Mouse (Mus musculus): Measurements from ENCODE around the gene Zfp697. TPM values are rescaled to one million over a fixed set of nuclear protein-coding genes. Genes with fewer than 3 reads are reported as not detected.
"Not testable (repeated sequence)": the region's sequence is repeated elsewhere in the genome, so short reads cannot be mapped to it uniquely, and the experiment has no call there.

The Zfp697 gene
- polyA plus RNA-seq, 1 experiment from 2014 or later = 28.9 TPM

DNA sequence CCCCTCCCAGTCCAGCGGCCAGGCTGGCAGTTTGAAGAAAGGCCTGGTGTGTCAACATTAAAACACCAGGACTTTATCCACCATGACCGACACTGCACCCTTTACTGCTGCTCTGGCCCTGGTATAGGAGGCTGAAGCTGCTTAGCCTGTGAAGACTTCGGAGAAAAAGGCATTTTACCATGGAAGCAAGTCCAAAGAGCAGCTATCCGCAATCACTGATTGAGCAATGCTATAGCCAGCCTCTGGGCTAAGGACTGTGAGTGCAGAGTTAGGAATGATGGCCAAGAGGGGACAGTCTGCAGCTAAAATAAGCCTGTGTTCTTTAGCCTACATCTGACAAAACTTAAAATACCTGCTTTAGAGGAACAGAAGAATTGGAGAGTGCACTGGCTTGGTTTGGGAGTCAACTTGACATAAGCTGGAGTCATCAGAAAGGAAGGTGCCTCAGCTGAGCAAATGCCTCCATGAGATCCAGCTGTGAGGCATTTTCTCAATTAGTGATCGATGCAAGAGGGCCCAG, 25.1 kb downstream of the Zfp697 start:
- H3K36me3 ChIP-seq (ENCODE audit: control insufficient read depth, insufficient read depth, low read length); H3K27me3 ChIP-seq (ENCODE audit: control insufficient read depth, insufficient read depth, low read length); ATAC-seq (ENCODE audit: low read depth); H3K9me3 ChIP-seq (ENCODE audit: control insufficient read depth, low read length); H3K4me3 ChIP-seq (ENCODE audit: low read depth, low read length); H3K9ac ChIP-seq (replicated peaks; ENCODE audit: low read depth, low read length); H3K27ac ChIP-seq (ENCODE audit: low read depth, low read length); H3K4me2 ChIP-seq (ENCODE audit: low read depth, low read length); H3K4me1 ChIP-seq (ENCODE audit: control insufficient read depth, insufficient read depth, low read length): not testable (repeated sequence)
- WGBS = 52% methylated on average over 4 of the region's 5 CpGs

DNA sequence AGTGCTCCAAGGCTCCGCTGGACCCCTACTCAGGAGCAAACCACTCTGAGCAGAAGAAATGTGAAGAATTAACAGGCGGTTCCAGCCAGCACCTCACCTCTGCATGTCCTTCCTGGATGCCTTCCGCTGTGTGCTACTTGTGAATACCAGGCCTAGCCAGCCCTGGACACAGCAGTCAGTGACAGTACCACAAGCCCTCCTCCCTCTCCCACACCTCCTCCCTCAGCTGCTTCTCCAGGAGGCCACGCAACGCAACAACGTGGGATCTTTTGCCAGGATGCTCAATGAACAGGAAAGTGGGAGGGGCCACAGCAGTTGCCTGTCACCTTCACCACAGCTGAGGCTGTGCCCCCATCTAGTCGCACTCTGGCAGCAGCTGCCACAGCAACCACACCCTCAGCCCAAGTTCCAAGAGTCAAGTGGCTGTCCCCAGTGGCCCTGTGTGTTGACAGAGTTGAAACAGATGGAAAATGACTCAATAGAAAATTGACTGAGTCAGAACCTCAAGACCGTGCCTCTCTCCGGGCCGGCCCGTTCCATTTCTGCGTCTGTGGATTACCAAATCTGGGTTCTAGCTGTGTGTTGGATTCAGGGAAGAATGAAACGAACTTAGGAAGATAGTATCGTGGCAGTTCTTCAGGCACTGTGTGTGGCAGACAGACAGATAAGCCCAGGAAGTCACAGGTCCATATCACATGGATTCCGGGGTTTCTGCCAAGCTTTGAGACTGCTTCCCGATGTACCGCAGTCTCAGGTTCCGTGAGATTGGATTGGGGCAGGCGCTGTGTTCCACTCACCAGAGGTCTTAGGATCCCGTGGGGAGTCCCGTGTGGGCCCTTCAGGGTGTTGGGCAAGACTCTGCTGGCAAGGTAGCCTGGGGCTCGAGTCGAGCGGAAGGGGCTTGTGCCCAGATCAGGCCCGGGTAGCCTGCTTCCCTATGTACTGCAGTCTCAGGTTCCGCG, 28.6 kb downstream of the Zfp697 start:
- not testable (repeated sequence) for H3K27me3 ChIP-seq (ENCODE audit: control insufficient read depth, insufficient read depth, low read length); ATAC-seq (ENCODE audit: low read depth); H3K9me3 ChIP-seq (ENCODE audit: control insufficient read depth, low read length); H3K36me3 ChIP-seq (ENCODE audit: control insufficient read depth, insufficient read depth, low read length); H3K4me2 ChIP-seq (ENCODE audit: low read depth, low read length); H3K4me3 ChIP-seq (ENCODE audit: low read depth, low read length); H3K4me1 ChIP-seq (ENCODE audit: control insufficient read depth, insufficient read depth, low read length); H3K27ac ChIP-seq (ENCODE audit: low read depth, low read length); H3K9ac ChIP-seq (replicated peaks; ENCODE audit: low read depth, low read length)
- 88% methylated on average over 14 of the region's 27 CpGs for WGBS

DNA sequence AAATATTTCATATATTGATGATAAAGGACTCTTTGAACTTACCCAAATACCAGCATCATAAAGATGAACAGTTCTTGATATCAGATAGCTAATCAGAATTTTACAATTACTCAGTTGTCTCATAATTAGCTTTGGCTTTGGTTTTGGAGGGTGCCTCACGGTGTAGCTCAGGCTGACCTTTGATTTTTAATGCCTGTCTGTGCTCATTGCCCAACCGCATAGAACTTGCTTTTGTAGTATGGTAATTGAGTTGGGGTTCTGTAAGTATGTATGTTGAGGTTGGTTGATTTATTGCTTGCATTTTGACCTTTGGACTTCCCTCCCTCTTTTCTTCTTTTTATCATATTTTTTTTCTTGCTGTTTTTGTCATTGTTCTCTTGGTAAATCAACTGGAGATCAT, 31.5 kb downstream of the Zfp697 start:
- H3K4me3 ChIP-seq (ENCODE audit: low read depth, low read length) = no peak overlapping the region
- no peaks in the 10 kb centered on the region for H3K9me3 ChIP-seq (ENCODE audit: control insufficient read depth, low read length)
- 0 out of 2 replicates have a peak, but pooled peaks cover 4% of the 10 kb centered on the region for H3K4me1 ChIP-seq (ENCODE audit: control insufficient read depth, insufficient read depth, low read length)
- H3K36me3 ChIP-seq (ENCODE audit: control insufficient read depth, insufficient read depth, low read length) = no peaks in the 10 kb centered on the region
- WGBS = 48% methylated on average over 2 of the region's 2 CpGs
- H3K4me2 ChIP-seq (ENCODE audit: low read depth, low read length) = no peak overlapping the region
- no peaks in the 10 kb centered on the region for H3K27me3 ChIP-seq (ENCODE audit: control insufficient read depth, insufficient read depth, low read length)
- ATAC-seq (ENCODE audit: low read depth) = no peak
- no peak overlapping the region for H3K27ac ChIP-seq (ENCODE audit: low read depth, low read length)
- H3K9ac ChIP-seq (replicated peaks; ENCODE audit: low read depth, low read length) = no peak overlapping the region

DNA sequence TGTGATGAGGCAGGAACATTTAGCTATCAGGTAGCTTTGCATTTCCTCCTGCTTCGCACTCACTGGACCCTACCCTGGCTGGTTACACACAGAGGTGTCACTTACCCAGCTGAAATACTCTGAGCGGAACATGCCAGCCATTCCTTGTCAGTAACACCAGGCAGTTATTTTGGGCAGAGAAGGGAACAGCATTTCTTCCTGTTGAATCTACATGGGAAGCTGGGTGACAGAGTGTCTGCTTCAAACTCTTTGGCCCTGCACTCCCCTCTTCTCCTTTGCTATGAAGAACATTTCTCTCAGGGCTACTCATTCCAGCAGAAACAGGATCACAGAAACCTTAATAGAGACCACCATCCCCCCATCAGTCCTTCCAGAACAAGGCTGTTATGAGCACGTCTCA, 32.0 kb downstream of the Zfp697 start:
- no peak overlapping the region for H3K4me3 ChIP-seq (ENCODE audit: low read depth, low read length)
- H3K4me2 ChIP-seq (ENCODE audit: low read depth, low read length) = no peak overlapping the region
- 91% methylated on average over 3 of the region's 3 CpGs for WGBS
- H3K9ac ChIP-seq (replicated peaks; ENCODE audit: low read depth, low read length) = no peak overlapping the region
- H3K27ac ChIP-seq (ENCODE audit: low read depth, low read length) = no peak overlapping the region
- ATAC-seq (ENCODE audit: low read depth) = no peak
- no peaks in the 10 kb centered on the region for H3K9me3 ChIP-seq (ENCODE audit: control insufficient read depth, low read length)
- H3K27me3 ChIP-seq (ENCODE audit: control insufficient read depth, insufficient read depth, low read length) = no peaks in the 10 kb centered on the region
- H3K4me1 ChIP-seq (ENCODE audit: control insufficient read depth, insufficient read depth, low read length) = 0 out of 2 replicates have a peak, but pooled peaks cover 4% of the 10 kb centered on the region
- no peaks in the 10 kb centered on the region for H3K36me3 ChIP-seq (ENCODE audit: control insufficient read depth, insufficient read depth, low read length)

DNA sequence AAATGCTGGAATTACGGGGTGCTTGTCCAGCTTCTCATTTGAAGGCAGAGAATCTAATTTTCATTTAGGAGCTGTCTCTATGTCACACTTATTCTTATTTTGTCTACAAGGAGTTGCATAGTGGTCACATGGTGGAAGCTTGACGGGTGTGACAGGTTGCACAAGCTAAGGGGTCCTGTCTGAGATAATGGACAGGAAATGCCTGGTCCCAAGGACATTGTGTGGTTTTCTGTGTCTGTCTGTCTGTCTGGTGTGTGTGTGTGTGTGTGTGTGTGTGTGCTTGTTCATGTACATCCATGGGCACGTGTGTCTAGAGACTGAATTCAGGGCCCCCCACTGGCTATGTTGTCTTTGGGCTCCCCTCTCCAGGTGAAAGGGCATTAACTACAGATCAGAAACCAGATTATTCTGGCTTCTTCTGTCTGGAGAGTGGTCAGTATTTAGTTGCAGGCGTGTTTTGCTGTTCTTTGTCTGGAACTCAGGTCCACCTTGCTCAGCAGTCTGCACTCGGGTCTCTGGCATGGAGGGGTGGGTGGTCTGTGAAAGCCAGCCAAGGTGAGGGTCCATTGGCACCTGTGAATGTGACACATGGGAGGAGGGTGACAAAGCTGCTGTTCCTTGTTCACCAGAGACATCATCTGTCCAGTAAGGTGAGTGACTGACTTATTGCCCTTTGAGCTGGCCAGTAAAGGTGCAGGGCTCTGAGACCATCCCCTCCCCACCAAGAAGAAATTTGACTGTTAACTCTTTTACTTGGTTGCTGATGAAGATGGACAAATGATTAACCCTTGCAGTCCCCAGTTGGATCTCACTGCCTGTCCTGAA, 34.4 kb downstream of the Zfp697 start:
- no peak for ATAC-seq (ENCODE audit: low read depth)
- H3K27ac ChIP-seq (ENCODE audit: low read depth, low read length) = no peak overlapping the region

DNA sequence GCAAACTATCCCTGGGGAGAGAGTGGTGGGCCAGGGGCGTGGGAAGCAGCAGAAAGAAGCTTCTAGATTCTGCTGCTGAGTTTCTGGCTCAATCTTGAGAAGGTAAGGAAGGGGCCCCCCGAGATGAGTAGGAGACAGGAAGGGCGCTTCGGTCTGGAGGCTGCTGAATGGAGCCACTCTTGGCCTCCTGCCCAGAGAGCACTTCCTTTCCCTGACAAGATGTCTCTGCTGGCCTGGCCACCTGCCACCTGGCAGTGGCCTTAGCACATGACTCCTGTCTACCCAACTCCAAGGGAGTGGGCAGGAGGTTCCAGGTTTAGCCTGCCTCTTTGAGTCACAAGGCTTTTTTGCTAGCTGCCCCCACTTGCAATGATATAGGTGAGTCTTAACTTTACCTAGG, 35.1 kb downstream of the Zfp697 start:
- Histone ChIP-seq H3K27ac (ENCODE audit: low read depth, low read length) (no peak overlapping the region), H3K27me3 (ENCODE audit: control insufficient read depth, insufficient read depth, low read length) (no peaks in the 10 kb centered on the region), H3K4me2 (ENCODE audit: low read depth, low read length) (no peak overlapping the region), H3K4me3 (ENCODE audit: low read depth, low read length) (no peak overlapping the region), H3K9ac (replicated peaks; ENCODE audit: low read depth, low read length) (no peak overlapping the region), H3K9me3 (ENCODE audit: control insufficient read depth, low read length) (no peaks in the 10 kb centered on the region), H3K36me3 (ENCODE audit: control insufficient read depth, insufficient read depth, low read length) (no peaks in the 10 kb centered on the region), H3K4me1 (ENCODE audit: control insufficient read depth, insufficient read depth, low read length) (0 out of 2 replicates have a peak, but pooled peaks cover 4% of the 10 kb centered on the region)
- 55% methylated on average over 4 of the region's 4 CpGs for WGBS
- peak; percentile 39; the same call in 1 of the 2 replicates for ATAC-seq (ENCODE audit: low read depth)

More for the DNA sequence above, 34.4 kb downstream of the Zfp697 start:
- no peak overlapping the region for H3K4me3 ChIP-seq (ENCODE audit: low read depth, low read length)
- no peaks in the 10 kb centered on the region for H3K36me3 ChIP-seq (ENCODE audit: control insufficient read depth, insufficient read depth, low read length)
- H3K9me3 ChIP-seq (ENCODE audit: control insufficient read depth, low read length) = no peaks in the 10 kb centered on the region
- no peak overlapping the region for H3K4me2 ChIP-seq (ENCODE audit: low read depth, low read length)
- H3K9ac ChIP-seq (replicated peaks; ENCODE audit: low read depth, low read length) = no peak overlapping the region
- H3K27me3 ChIP-seq (ENCODE audit: control insufficient read depth, insufficient read depth, low read length) = no peaks in the 10 kb centered on the region
- 81% methylated on average over 5 of the region's 5 CpGs for WGBS
- H3K4me1 ChIP-seq (ENCODE audit: control insufficient read depth, insufficient read depth, low read length) = 0 out of 2 replicates have a peak, but pooled peaks cover 4% of the 10 kb centered on the region

DNA sequence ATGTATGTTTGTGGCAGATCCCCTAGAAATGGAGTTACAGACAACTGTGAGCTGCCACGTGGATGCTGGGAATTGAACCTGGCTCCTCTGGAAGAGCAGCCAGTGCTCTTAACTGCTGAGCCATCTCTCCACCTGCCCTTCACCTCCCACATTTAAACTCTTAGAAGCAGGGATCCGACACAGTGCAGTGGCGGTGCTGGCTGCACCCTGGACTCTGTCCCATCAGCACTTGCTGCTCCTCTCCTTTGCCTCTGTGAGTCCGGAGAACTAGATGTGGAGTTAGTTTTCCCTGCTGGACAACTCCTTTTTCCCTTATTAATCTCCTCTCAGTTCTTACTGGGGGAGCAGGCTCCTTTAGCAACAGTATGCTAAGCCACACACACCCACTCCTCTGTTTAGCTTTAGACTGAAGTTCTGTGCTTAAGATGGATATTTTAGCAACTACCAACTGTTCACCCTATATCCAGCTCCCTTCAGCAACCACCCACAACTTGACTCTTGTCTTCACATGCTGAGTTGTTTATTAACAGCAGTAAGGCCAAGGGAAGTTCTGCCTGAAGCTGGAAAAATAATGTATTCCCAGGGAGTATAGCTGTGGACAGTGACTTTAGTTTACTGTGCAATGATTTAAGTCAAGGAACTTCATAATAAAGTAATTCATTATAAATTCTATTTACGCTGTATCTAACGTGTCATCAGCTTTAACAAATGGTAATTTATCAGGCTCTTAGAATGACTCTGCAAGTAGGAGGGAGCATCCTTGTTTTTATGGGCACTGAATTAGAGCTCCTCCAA, 36.9 kb downstream of the Zfp697 start:
- no peak overlapping the region for H3K4me2 ChIP-seq (ENCODE audit: low read depth, low read length)
- 45% methylated on average over 6 of the region's 6 CpGs for WGBS

DNA sequence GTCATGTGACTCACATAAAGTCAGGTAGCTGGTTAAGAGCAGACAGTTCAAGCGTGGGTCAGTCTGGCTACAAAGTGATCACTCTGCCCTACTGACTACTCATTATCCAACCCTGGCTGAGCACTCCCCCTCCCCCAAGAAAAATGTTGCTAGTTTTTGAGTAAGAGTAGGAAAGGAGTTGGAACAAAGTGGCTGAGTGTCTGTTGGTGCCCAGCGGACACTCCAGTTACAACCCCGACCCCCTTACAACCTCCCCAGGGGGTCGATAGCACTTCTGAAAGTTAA, 37.5 kb downstream of the Zfp697 start:
- Histone ChIP-seq H3K4me1 (ENCODE audit: control insufficient read depth, insufficient read depth, low read length) (0 out of 2 replicates have a peak, but pooled peaks cover 4% of the 10 kb centered on the region), H3K4me2 (ENCODE audit: low read depth, low read length) (no peak overlapping the region), H3K9ac (replicated peaks; ENCODE audit: low read depth, low read length) (no peak overlapping the region), H3K36me3 (ENCODE audit: control insufficient read depth, insufficient read depth, low read length) (no peaks in the 10 kb centered on the region), H3K9me3 (ENCODE audit: control insufficient read depth, low read length) (no peaks in the 10 kb centered on the region), H3K27ac (ENCODE audit: low read depth, low read length) (no peak overlapping the region), H3K27me3 (ENCODE audit: control insufficient read depth, insufficient read depth, low read length) (no peaks in the 10 kb centered on the region), H3K4me3 (ENCODE audit: low read depth, low read length) (no peak overlapping the region)
- no peak for ATAC-seq (ENCODE audit: low read depth)
- 17% methylated on average over 4 of the region's 4 CpGs for WGBS

More for the DNA sequence above, 36.9 kb downstream of the Zfp697 start:
- no peak for ATAC-seq (ENCODE audit: low read depth)
- no peaks in the 10 kb centered on the region for H3K27me3 ChIP-seq (ENCODE audit: control insufficient read depth, insufficient read depth, low read length)
- H3K4me3 ChIP-seq (ENCODE audit: low read depth, low read length) = no peak overlapping the region
- H3K4me1 ChIP-seq (ENCODE audit: control insufficient read depth, insufficient read depth, low read length) = 0 out of 2 replicates have a peak, but pooled peaks cover 4% of the 10 kb centered on the region
- no peak overlapping the region for H3K27ac ChIP-seq (ENCODE audit: low read depth, low read length)
- H3K36me3 ChIP-seq (ENCODE audit: control insufficient read depth, insufficient read depth, low read length) = no peaks in the 10 kb centered on the region
- H3K9ac ChIP-seq (replicated peaks; ENCODE audit: low read depth, low read length) = no peak overlapping the region
- H3K9me3 ChIP-seq (ENCODE audit: control insufficient read depth, low read length) = no peaks in the 10 kb centered on the region

All from neural tube, embryonic 14.5 days (tissue).